In the genomic region with DNA sequence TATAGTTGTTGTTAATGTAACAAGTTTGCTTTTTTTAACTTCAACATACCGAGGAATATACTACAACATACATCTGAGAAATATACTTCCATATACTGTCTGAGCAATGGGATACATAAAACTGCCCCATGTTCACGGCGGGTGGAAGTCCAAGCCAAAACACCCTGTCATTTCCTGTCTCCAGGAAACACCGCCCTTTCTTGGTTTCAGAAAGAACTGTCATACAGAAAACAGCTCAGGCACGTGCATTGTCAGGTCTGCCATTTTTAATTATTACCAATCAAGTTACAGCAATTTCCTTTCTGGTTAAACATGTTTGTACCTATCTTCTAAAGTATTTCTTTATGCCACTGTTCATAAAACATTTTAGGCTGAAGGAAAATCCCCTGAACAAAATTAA, we compare ENCODE assay signal across 19 mouse cellular contexts.
"Had no signal": no experiment of that assay in that cellular context is flagged by ENCODE, and none has a peak within 500 bp of the region (broad histone marks: within the 10 kb centered on the region; RNA-seq: fewer than 3 reads in every experiment).

No protein-coding gene starts in this region.

- H3K4me2 ChIP-seq: liver, embryonic 15.5 days; lung, embryonic 14.5 days; midbrain, embryonic 11.5 days; midbrain, embryonic 13.5 days; midbrain, embryonic 15.5 days; neural tube, embryonic 12.5 days had no signal

- H3K27me3 ChIP-seq: liver, embryonic 15.5 days; megakaryocyte, embryonic 14.5 days; midbrain, embryonic 13.5 days; midbrain, embryonic 15.5 days; neural tube, embryonic 12.5 days had no signal

- H3K27ac ChIP-seq: liver, embryonic 15.5 days; macrophage; midbrain, embryonic 13.5 days; midbrain, embryonic 15.5 days; neural tube, embryonic 12.5 days had no signal

- DNase-seq: liver, postnatal 0 days; lung, embryonic 14.5 days; lung, postnatal 10 days; lung, postnatal 36 days; retina, postnatal 1 day; right cerebral cortex, adult 18-20 months; right cerebral cortex, postnatal 25 days; right cerebral cortex, postnatal 4 days; spleen, adult 18-20 months; thymus, adult 18-20 months; thymus, postnatal 14 days; thymus, postnatal 36 days had no signal

- H3K36me3 ChIP-seq: midbrain, embryonic 15.5 days had no signal

- H3K9me3 ChIP-seq: liver, embryonic 15.5 days; midbrain, embryonic 13.5 days; midbrain, embryonic 15.5 days; neural tube, embryonic 12.5 days had no signal

- H3K9ac ChIP-seq: liver, embryonic 15.5 days; liver, postnatal 0 days; lung, embryonic 14.5 days; midbrain, embryonic 13.5 days; midbrain, embryonic 15.5 days; neural tube, embryonic 12.5 days had no signal

- H3K4me3 ChIP-seq: liver, embryonic 15.5 days; megakaryocyte, embryonic 14.5 days; midbrain, embryonic 13.5 days; midbrain, embryonic 15.5 days; neural tube, embryonic 12.5 days had no signal

- H3K4me1 ChIP-seq: midbrain, embryonic 15.5 days; neural tube, embryonic 12.5 days had no signal
